Mouse (Mus musculus) hindbrain, embryonic 12.5 days (tissue): ENCODE measurements around the gene Fsd2. TPM values are rescaled to one million over a fixed set of nuclear protein-coding genes. Genes with fewer than 3 reads are reported as not detected.

Experiments
- ATAC-seq: fragments of 200-750 bp; cut with Nextera tagmentation; 2 replicates; pipeline ENCODE4 v1.8.0; 2017; ENCODE audit warnings: moderate TSS enrichment; ENCODE audit not compliant: low FRiP score
- H3K27ac ChIP-seq: fragments of 300-500 bp; sonication (generic); 2 replicates; pipeline ENCODE4 v1.5.1; 2016; ENCODE audit warnings: mild to moderate bottlenecking
- H3K27me3 ChIP-seq: fragments of 300-500 bp; sonication (generic); 2 replicates; pipeline ENCODE4 v1.6.1; 2016; ENCODE audit warnings: mild to moderate bottlenecking
- H3K36me3 ChIP-seq: fragments of 300-500 bp; sonication (generic); 2 replicates; pipeline ENCODE4 v1.6.1; 2016; ENCODE audit warnings: mild to moderate bottlenecking
- H3K4me1 ChIP-seq: fragments of 300-500 bp; sonication (generic); 2 replicates; pipeline ENCODE4 v1.6.1; 2016
- H3K4me2 ChIP-seq: fragments of 300-500 bp; sonication (generic); replicated peaks from 2 replicates; pipeline ENCODE4 v1.6.1; 2016; ENCODE audit warnings: mild to moderate bottlenecking
- H3K4me3 ChIP-seq: fragments of 300-500 bp; sonication (generic); 2 replicates; pipeline ENCODE4 v1.5.1; 2016; ENCODE audit warnings: mild to moderate bottlenecking
- H3K9ac ChIP-seq: fragments of 300-500 bp; sonication (generic); 2 replicates; pipeline ENCODE4 v1.6.1; 2016; ENCODE audit warnings: mild to moderate bottlenecking, moderate library complexity
- H3K9me3 ChIP-seq: fragments of 300-500 bp; sonication (generic); replicated peaks from 2 replicates; pipeline ENCODE4 v1.6.1; 2016; ENCODE audit warnings: mild to moderate bottlenecking
- WGBS: fragments of 180-500 bp; shearing (Covaris S2); methylation state at CpG from one replicate; pipeline ENCODE4 v1.1.7; 2016; 5-methylcytosine and 5-hydroxymethylcytosine counted together
- polyA plus RNA-seq: library from polyadenylated mRNA; unstranded; fragments of >200 nt; fragmentation: Nextera tagmentation; extraction: Ambion mirVana; gene quantifications from 2 replicates; pipeline ENCODE4 v1.2.1, GENCODE M21; 2016

Gene Fsd2
- polyA plus RNA-seq, 1 experiment from 2014 or later, result 0.53 TPM

DNA sequence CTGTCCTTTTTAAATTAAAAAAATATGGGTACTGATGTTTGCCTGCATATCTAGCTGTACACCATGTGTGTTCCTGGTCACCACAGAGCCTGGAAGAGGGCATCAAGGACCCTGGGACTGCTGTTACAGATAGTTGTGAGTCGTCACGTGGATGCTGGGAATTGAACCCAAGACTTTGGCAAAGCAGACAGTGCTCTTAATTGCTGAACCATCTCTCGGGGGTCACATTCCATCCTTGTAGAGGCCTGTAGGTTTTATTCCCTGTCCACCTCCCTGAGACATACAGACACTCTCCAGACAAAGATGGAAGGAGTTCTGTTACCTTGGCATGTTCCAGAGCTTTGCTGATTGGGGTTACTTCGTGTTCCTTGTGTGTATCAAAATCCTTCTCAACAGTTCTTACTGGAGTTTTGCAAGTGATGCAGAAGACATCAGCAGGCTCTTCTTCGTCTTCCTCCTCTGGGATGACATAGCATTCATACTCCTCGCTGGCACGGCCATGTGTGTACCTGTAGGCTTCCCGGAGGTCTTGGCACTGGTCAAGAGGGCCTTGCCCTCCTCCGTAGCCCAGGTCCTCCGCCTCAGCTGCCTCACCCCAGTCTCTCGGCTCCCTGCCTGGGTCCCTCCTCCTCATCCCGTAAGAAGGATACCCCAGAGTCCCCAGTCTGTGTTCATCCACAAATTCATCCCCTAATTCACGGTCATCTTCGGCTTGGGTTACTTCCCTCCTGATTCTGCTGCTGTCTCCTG is 7.3 kb downstream of the Fsd2 start:
- H3K9ac ChIP-seq, result no peak overlapping the region
- 84% methylated on average over 14 of the region's 14 CpGs for WGBS
- no peaks in the 10 kb centered on the region for H3K9me3 ChIP-seq
- H3K4me3 ChIP-seq, result no peak overlapping the region
- H3K36me3 ChIP-seq, result no peaks in the 10 kb centered on the region
- no peak for ATAC-seq
- no peak overlapping the region; the same call in 1 of the 2 replicates for H3K27ac ChIP-seq
- H3K4me1 ChIP-seq, result no peaks in the 10 kb centered on the region; the same call in 1 of the 2 replicates
- H3K27me3 ChIP-seq, result no peaks in the 10 kb centered on the region
- no peak overlapping the region for H3K4me2 ChIP-seq

DNA sequence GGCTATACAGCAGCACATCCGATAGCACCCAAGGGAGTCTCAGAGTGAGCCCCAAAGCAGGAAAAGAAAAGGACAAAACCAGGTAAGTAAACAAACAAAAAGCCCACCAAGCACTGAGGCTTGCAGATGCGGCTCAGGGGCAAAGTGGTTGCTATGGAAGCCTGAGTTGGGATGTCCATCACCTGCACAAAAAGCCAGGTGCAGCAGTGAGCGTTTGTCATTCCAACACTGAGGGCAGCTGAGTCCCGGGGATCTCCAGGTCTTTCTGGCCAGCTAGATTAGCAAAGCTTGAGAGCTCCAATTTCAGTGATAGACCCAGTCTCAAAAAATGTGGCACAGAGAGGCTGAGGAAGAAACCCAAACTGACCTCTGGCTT is 8.8 kb downstream of the Fsd2 start:
- no peaks in the 10 kb centered on the region for H3K27me3 ChIP-seq

DNA sequence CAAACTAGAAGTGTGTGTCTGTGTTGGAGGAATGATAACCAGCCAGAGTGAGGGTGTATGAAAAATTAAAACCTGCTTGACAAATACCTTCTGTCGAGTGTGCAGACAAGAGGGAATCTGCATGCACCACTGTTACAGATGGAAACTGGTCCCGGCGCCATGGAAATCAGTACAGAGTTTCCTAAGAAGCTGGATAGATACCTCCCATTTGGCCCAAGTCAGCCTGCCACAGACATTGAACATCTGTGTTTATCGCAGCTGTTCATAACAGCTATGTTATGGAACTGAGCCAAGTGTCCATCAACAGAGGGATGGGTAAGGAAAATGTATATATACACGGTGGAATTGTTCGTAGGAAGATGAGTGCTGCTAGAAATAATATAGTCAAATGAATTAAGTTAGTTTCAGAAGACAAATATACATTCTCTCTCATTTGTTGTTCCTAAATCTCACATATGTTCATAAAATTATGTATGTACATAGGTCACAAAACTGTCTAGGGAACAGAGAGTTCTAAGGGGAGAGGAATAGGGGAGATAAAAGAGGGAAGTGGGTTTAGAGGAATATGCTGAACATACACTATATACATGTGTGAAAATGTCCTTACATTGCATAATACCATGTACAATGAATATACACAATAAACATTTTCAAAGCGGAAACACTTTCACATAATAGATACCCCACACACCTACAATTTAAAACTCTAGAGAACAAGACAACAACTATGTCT is 9.3 kb downstream of the Fsd2 start:
- no peak overlapping the region for H3K9ac ChIP-seq
- H3K36me3 ChIP-seq, result no peaks in the 10 kb centered on the region
- H3K9me3 ChIP-seq, result no peaks in the 10 kb centered on the region
- no peak overlapping the region for H3K4me3 ChIP-seq
- H3K4me1 ChIP-seq, result no peaks in the 10 kb centered on the region; the same call in 1 of the 2 replicates
- 82% methylated on average over 7 of the region's 7 CpGs for WGBS
- ATAC-seq, result no peak
- no peak overlapping the region for H3K27ac ChIP-seq
- H3K4me2 ChIP-seq, result no peak overlapping the region
- no peaks in the 10 kb centered on the region for H3K27me3 ChIP-seq

More for the DNA sequence above, 8.8 kb downstream of the Fsd2 start:
- Histone ChIP-seq H3K9ac (no peak overlapping the region), H3K27ac (no peak overlapping the region), H3K4me3 (no peak overlapping the region), H3K4me1 (no peaks in the 10 kb centered on the region; the same call in 1 of the 2 replicates), H3K36me3 (no peaks in the 10 kb centered on the region), H3K4me2 (no peak overlapping the region), H3K9me3 (no peaks in the 10 kb centered on the region)
- 69% methylated on average over 4 of the region's 4 CpGs for WGBS
- ATAC-seq, result no peak

DNA sequence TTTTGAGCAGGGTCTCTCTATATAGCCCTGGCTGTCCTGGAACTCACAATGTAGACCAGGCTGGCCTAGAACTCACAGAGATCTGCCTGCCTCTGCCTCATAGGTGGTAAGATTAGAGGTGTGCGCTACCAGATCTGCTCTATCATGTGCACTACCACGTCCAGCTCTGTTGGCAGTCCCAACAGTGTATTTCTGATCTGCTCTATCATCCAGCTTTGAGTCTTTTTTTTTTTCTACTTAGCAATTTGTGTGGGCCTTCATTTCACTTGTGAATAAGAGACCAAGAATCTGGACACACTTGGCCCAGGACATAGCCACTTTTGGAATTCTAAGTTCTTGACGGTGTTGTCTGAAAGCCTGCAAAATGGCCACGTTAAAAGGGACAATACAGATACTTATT is 9.9 kb downstream of the Fsd2 start:
- Histone ChIP-seq H3K4me3 (no peak overlapping the region), H3K27me3 (no peaks in the 10 kb centered on the region), H3K9ac (no peak overlapping the region), H3K4me2 (no peak overlapping the region), H3K27ac (no peak overlapping the region), H3K9me3 (no peaks in the 10 kb centered on the region), H3K36me3 (no peaks in the 10 kb centered on the region), H3K4me1 (no peaks in the 10 kb centered on the region; the same call in 1 of the 2 replicates)
- no peak for ATAC-seq
- WGBS, result 88% methylated on average over 4 of the region's 4 CpGs

DNA sequence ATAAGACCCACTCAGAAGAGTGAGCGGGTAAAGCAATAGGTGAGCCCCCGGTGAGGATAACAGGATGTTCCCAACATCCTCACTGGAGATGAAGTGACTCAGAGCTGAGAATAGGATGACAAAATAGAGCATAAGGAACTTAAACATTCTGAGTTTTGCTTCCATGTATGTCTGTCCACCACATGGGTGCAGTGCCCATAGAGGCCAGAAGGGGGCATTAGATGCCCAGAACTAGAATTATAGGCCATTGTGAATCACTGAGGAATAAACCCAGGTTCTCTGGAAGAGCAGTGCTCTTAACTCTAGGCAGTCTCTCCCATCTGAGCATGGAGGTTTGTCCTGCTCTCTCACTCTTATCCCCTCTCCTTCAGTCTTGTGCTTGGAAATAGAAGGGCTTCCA is 12.4 kb downstream of the Fsd2 start:
- Histone ChIP-seq H3K9ac (no peak overlapping the region), H3K9me3 (no peaks in the 10 kb centered on the region), H3K27ac (no peak overlapping the region), H3K27me3 (no peaks in the 10 kb centered on the region), H3K4me1 (no peaks in the 10 kb centered on the region), H3K36me3 (no peaks in the 10 kb centered on the region), H3K4me2 (no peak overlapping the region), H3K4me3 (no peak overlapping the region)
- 84% methylated on average over 2 of the region's 2 CpGs for WGBS
- no peak for ATAC-seq

DNA sequence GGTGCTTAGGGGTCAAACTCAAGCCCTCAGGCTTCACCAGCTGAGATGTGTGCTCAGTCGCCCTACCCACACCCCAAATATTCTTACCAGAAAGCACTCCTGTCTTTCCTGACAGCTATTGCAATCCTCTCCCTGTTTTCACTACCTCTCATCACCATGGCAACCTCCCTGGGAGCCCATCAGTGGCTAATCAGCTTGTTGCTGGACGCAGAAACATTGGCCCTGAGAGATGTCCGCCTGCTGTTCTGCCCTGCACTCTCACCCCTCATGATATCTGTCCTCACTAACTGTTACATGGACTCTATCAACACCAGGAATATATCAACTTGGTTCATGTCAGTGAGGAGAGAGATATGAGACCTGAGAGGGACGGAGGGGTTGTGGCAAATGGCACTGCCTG is 13.2 kb downstream of the Fsd2 start:
- Histone ChIP-seq H3K4me1 (peaks cover 1% of the 10 kb centered on the region; the same call in 1 of the 2 replicates), H3K9me3 (no peaks in the 10 kb centered on the region), H3K27me3 (no peaks in the 10 kb centered on the region), H3K27ac (no peak overlapping the region), H3K9ac (no peak overlapping the region), H3K4me3 (no peak overlapping the region), H3K4me2 (no peak overlapping the region), H3K36me3 (no peaks in the 10 kb centered on the region)
- 60% methylated on average over 4 of the region's 4 CpGs for WGBS
- no peak for ATAC-seq

DNA sequence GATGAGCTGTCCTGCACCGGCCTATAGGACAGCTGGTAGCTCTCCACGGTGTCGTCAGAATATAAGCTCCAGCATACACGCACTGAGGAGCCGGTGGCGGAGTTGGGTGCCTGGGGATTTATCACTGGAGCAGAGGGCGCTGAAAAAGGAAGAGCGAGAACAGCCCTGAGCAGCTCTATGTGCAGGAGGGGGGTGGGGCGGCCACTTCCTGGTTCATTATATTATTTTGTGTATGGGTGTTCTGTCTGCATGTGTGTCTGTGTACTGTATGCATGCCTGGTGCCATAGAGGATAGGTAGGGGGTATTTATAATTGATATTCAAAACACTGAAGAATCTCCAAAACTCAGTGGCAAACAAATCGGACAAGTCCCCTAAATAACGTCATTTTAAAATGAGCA is 17.9 kb downstream of the Fsd2 start:
- H3K4me2 ChIP-seq, result no peak overlapping the region
- H3K27me3 ChIP-seq, result no peaks in the 10 kb centered on the region
- 73% methylated on average over 11 of the region's 11 CpGs for WGBS
- no peak overlapping the region for H3K4me3 ChIP-seq
- peaks cover 2% of the 10 kb centered on the region; the same call in 1 of the 2 replicates for H3K4me1 ChIP-seq
- ATAC-seq, result no peak
- H3K27ac ChIP-seq, result no peak overlapping the region
- H3K36me3 ChIP-seq, result no peaks in the 10 kb centered on the region
- H3K9ac ChIP-seq, result no peak overlapping the region
- no peaks in the 10 kb centered on the region for H3K9me3 ChIP-seq

DNA sequence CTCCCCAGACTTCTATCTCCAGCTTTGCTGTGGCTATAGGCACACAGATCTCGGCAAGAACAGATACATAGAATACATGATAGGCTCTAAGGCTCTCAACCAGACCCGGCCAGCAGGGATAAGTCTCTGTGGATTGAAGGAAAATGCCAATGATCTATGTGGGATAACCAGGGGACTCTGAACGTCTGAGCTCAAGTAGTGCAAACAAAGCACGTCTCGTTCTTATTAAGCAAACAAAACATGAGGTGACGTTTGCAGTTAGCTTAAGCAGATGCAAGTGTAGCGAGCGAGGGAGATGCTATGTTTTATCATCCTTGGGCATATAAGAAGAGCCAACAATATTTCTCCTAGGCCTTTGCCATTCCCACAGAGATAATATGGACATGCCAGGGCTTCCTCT is 23.8 kb downstream of the Fsd2 start:
- no peaks in the 10 kb centered on the region for H3K9me3 ChIP-seq
- H3K4me2 ChIP-seq, result no peak overlapping the region
- H3K27me3 ChIP-seq, result 0 out of 2 replicates have a peak, but pooled peaks cover 3% of the 10 kb centered on the region
- no peak overlapping the region for H3K4me3 ChIP-seq
- no peaks in the 10 kb centered on the region for H3K36me3 ChIP-seq
- H3K27ac ChIP-seq, result no peak overlapping the region
- no peak for ATAC-seq
- WGBS, result 86% methylated on average over 8 of the region's 8 CpGs
- H3K9ac ChIP-seq, result no peak overlapping the region
- H3K4me1 ChIP-seq, result peaks cover 9% of the 10 kb centered on the region; the same call in 1 of the 2 replicates

DNA sequence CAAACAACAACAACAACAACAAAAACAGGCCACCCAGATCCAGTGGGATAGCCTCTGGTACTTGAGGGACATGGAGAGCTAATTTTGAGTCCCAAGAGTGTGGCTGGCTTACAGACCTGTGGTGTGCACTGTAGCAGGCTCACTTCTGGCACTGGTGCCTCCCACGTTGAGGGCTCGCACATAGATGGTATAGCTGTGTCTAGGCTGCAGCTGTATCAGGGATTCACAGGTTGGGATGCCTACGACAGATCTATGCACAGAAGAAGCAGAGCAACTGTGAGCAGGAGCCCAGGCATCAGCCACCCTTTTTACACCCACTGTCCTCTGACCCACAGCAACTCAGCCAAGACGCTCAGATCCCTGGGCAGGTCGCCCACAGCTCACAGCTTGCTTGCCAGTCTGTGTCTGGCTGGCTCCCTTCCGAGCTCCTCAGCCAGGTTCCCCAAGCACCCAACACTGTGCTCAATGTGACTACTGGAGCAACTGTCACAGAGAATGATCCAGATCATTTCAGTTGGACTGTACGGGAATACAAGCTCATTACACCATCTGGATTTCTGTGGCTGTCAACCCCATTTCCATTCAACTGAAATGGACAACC is 24.7 kb downstream of the Fsd2 start:
- H3K4me1 ChIP-seq, result peaks cover 9% of the 10 kb centered on the region; the same call in 1 of the 2 replicates
- H3K36me3 ChIP-seq, result no peaks in the 10 kb centered on the region
- H3K9ac ChIP-seq, result no peak overlapping the region
- no peak overlapping the region for H3K27ac ChIP-seq
- 0 out of 2 replicates have a peak, but pooled peaks cover 3% of the 10 kb centered on the region for H3K27me3 ChIP-seq
- H3K4me2 ChIP-seq, result no peak overlapping the region
- no peak for ATAC-seq
- H3K4me3 ChIP-seq, result no peak overlapping the region
- WGBS, result 87% methylated on average over 7 of the region's 7 CpGs
- no peaks in the 10 kb centered on the region for H3K9me3 ChIP-seq

DNA sequence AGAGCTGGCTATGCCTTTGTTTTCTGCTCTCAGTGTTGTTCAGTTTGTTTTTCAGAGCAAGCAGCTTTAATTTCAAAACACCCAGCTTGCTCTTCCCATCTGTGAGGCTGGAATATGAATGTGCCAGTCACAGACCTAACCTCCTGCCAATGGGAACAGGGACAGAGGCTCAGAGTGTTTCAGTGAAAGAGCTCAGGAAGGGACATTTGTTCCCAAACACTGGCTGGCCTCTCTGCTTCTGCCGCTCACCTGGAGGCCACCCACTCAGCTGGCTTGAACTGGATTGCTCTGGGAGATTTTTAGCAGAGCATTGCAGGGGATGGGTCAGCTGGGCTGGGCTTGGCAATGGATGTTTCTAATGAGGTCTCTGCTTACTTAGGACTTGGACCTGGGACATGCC is 25.7 kb downstream of the Fsd2 start:
- Histone ChIP-seq H3K9ac (no peak overlapping the region), H3K27me3 (0 out of 2 replicates have a peak, but pooled peaks cover 3% of the 10 kb centered on the region), H3K4me3 (no peak overlapping the region), H3K36me3 (no peaks in the 10 kb centered on the region), H3K9me3 (no peaks in the 10 kb centered on the region), H3K27ac (no peak overlapping the region), H3K4me1 (peaks cover 9% of the 10 kb centered on the region; the same call in 1 of the 2 replicates), H3K4me2 (no peak overlapping the region)
- ATAC-seq, result no peak
- 63% methylated on average over 1 of the region's 1 CpGs for WGBS

DNA sequence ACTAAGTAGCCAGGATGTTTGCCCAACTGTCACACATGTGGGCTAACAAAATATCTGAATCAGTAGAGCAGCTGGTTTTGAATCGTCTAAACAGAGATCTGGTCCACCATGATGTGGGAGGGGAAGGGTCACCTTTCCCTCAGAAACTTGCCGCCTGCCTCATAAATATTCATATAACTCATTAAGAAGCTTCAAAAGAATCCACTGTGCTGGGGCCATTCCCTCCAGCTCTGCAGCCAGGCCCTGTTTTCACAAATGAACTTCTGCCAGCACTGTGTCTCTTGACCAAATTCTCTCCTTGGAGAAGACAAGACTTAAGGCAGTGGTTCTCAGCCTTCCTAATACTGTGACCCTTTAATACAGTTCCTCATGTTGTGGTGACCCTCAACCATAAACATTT is 27.2 kb downstream of the Fsd2 start:
- H3K27me3 ChIP-seq, result 0 out of 2 replicates have a peak, but pooled peaks cover 3% of the 10 kb centered on the region
- H3K27ac ChIP-seq, result no peak overlapping the region
- no peak overlapping the region for H3K4me2 ChIP-seq
- H3K4me1 ChIP-seq, result peaks cover 9% of the 10 kb centered on the region; the same call in 1 of the 2 replicates
- H3K9ac ChIP-seq, result no peak overlapping the region
- H3K9me3 ChIP-seq, result no peaks in the 10 kb centered on the region
- H3K4me3 ChIP-seq, result no peak overlapping the region
- no peak for ATAC-seq
- 10% methylated on average over 2 of the region's 2 CpGs for WGBS
- peaks cover 12% of the 10 kb centered on the region; the same call in 1 of the 2 replicates for H3K36me3 ChIP-seq

DNA sequence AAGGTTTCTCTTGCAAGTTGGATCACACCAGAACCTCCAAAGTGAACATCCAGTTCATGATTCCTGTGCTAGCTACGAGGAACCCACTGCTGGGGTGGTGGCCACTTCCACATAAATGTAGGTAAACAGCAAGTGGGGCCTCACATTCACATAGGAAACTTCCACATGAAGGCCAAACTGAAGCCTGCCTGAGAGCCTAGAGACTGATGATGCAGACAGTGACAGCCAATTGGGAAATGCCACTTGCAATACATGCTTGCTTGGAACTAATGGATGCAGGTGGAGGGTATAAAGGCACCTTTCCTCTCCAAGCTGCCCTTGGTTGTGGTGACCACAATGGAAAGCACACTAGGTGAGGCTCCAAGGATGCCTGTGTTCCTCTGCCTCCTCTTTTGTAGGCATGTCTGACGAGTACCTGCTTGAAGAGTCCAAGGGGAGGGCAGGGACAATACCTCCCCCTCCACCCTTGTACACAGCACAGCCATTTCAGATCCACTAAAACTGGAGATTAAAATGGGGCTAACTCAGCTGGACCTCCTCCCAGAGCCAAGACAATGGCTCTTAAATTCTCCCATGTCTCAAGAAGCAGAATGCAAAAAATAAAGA is 28.6 kb downstream of the Fsd2 start:
- 87% methylated on average over 2 of the region's 2 CpGs for WGBS
- no peak overlapping the region for H3K9ac ChIP-seq
- H3K4me3 ChIP-seq, result no peak overlapping the region
- no peak overlapping the region for H3K4me2 ChIP-seq
- no peak overlapping the region for H3K27ac ChIP-seq
- H3K36me3 ChIP-seq, result peaks cover 26% of the 10 kb centered on the region
- no peaks in the 10 kb centered on the region for H3K9me3 ChIP-seq
- H3K27me3 ChIP-seq, result 0 out of 2 replicates have a peak, but pooled peaks cover 3% of the 10 kb centered on the region
- H3K4me1 ChIP-seq, result peaks cover 9% of the 10 kb centered on the region; the same call in 1 of the 2 replicates
- ATAC-seq, result no peak
